ENCODE assay signal across 13 mouse cellular contexts in genomic region chr15:81352638-81353037, GRCm38 (mm10). TPM values are rescaled to one million over a fixed set of nuclear protein-coding genes. Genes with fewer than 3 reads are reported as not detected.
DNase-seq lines count a peak whose midpoint lies in the region; ATAC-seq and TF ChIP-seq lines count a peak whose summit lies in the region.
"Had no signal": no experiment of that assay in that cellular context is flagged by ENCODE, and none has a peak within 500 bp of the region (broad histone marks: within the 10 kb centered on the region; RNA-seq: fewer than 3 reads in every experiment).

No protein-coding gene starts in this region.

- TF ChIP-seq CTCF in lung, postnatal 0 days (IDR thresholded peaks at IDR 0.05), result peak; percentile 63
- peak; percentile 28 for TF ChIP-seq CTCF in ES-Bruce4 (IDR thresholded peaks at IDR 0.05; ENCODE audit: low read depth, low read length)

- no peak overlapping the region for H3K9ac ChIP-seq in lung, postnatal 0 days (replicated peaks; ENCODE audit: low read depth)
- H3K9ac ChIP-seq in ES-Bruce4 (ENCODE audit: low read depth, poor library complexity, severe bottlenecking), result no peak overlapping the region
- H3K9ac ChIP-seq: heart, embryonic 13.5 days; limb, embryonic 15.5 days; midbrain, embryonic 12.5 days had no signal

- no peak for ATAC-seq in lung, postnatal 0 days

- no peak for TF ChIP-seq EP300 in lung, postnatal 0 days (IDR thresholded peaks at IDR 0.05)
- no peak for TF ChIP-seq EP300 in ES-Bruce4 (IDR thresholded peaks at IDR 0.05; ENCODE audit: insufficient read depth, low read depth, low read length)

- DNase-seq in heart, embryonic 10.5 days (ENCODE audit: low spot score), result peak; percentile 73
- no peak for DNase-seq in heart, postnatal 25 days (ENCODE audit: low spot score)
- peak; percentile 27 for DNase-seq in lung, postnatal 0 days (ENCODE audit: low spot score)
- DNase-seq in lung, postnatal 10 days, result no peak
- peak; percentile 9 for DNase-seq in retina, embryonic 14.5 days (ENCODE audit: low spot score)
- DNase-seq in embryo, embryonic 10.5 days (ENCODE audit: low spot score), result no peak
- DNase-seq: adrenal gland, postnatal 10 days; cerebellum, adult 8-10 months; spleen, adult 18-20 months had no signal

- H3K4me3 ChIP-seq in heart, embryonic 10.5 days, result no peak overlapping the region
- no peak overlapping the region for H3K4me3 ChIP-seq in lung, postnatal 0 days (ENCODE audit: low read depth, low read length)
- H3K4me3 ChIP-seq in ES-Bruce4 (ENCODE audit: low read depth, low read length), result no peak overlapping the region
- H3K4me3 ChIP-seq: heart, embryonic 13.5 days; limb, embryonic 15.5 days; midbrain, embryonic 12.5 days had no signal

- no peaks in the 10 kb centered on the region for H3K27me3 ChIP-seq in heart, embryonic 10.5 days (ENCODE audit: insufficient read depth, poor library complexity, severe bottlenecking)
- no peaks in the 10 kb centered on the region for H3K27me3 ChIP-seq in lung, postnatal 0 days (replicated peaks; ENCODE audit: insufficient read depth, low read length)
- no peaks in the 10 kb centered on the region for H3K27me3 ChIP-seq in ES-Bruce4 (ENCODE audit: control insufficient read depth, insufficient read depth, low read length, poor library complexity, severe bottlenecking)
- H3K27me3 ChIP-seq: heart, embryonic 13.5 days; limb, embryonic 15.5 days; midbrain, embryonic 12.5 days had no signal

- no peaks in the 10 kb centered on the region for H3K9me3 ChIP-seq in heart, embryonic 10.5 days
- no peaks in the 10 kb centered on the region for H3K9me3 ChIP-seq in lung, postnatal 0 days (ENCODE audit: low read length)
- no peaks in the 10 kb centered on the region for H3K9me3 ChIP-seq in ES-Bruce4 (replicated peaks; ENCODE audit: control insufficient read depth, insufficient read depth, low read length, poor library complexity, severe bottlenecking)
- H3K9me3 ChIP-seq: heart, embryonic 13.5 days; limb, embryonic 15.5 days; midbrain, embryonic 12.5 days had no signal

- no peak for TF ChIP-seq POLR2A in ES-Bruce4 (IDR thresholded peaks at IDR 0.05; ENCODE audit: insufficient read depth, low read length)

- H3K4me1 ChIP-seq in heart, embryonic 10.5 days, result no peaks in the 10 kb centered on the region
- no peaks in the 10 kb centered on the region; the same call in 1 of the 2 replicates for H3K4me1 ChIP-seq in lung, postnatal 0 days (ENCODE audit: insufficient read depth, low read depth, low read length)
- H3K4me1 ChIP-seq in ES-Bruce4 (ENCODE audit: control insufficient read depth, insufficient read depth, low read length), result no peaks in the 10 kb centered on the region
- H3K4me1 ChIP-seq: midbrain, embryonic 12.5 days had no signal

- no peak overlapping the region for H3K27ac ChIP-seq in heart, embryonic 10.5 days
- H3K27ac ChIP-seq in lung, postnatal 0 days (ENCODE audit: low read length), result no peak overlapping the region
- H3K27ac ChIP-seq in ES-Bruce4 (ENCODE audit: insufficient read depth, low read length), result no peak overlapping the region
- H3K27ac ChIP-seq: heart, embryonic 13.5 days; limb, embryonic 15.5 days; midbrain, embryonic 12.5 days had no signal

- H3K36me3 ChIP-seq in heart, embryonic 10.5 days, result peaks cover 3% of the 10 kb centered on the region; the same call in 1 of the 2 replicates
- H3K36me3 ChIP-seq in lung, postnatal 0 days (ENCODE audit: insufficient read depth, low read length), result no peaks in the 10 kb centered on the region
- peaks cover 2% of the 10 kb centered on the region; the same call in 1 of the 2 replicates for H3K36me3 ChIP-seq in ES-Bruce4 (ENCODE audit: control insufficient read depth, insufficient read depth, low read length, poor library complexity, severe bottlenecking)
- H3K36me3 ChIP-seq: limb, embryonic 15.5 days; midbrain, embryonic 12.5 days had no signal

- no peak overlapping the region for H3K4me2 ChIP-seq in lung, postnatal 0 days (replicated peaks; ENCODE audit: low read depth, low read length)
- H3K4me2 ChIP-seq: heart, embryonic 13.5 days; limb, embryonic 15.5 days; midbrain, embryonic 12.5 days had no signal

- 77% methylated on average over 1 of the region's 1 CpGs for WGBS in heart, embryonic 10.5 days
- WGBS in lung, postnatal 0 days, result 59% methylated on average over 1 of the region's 1 CpGs

- intact Hi-C loops in heart, postnatal 25 days (cut with DNase I), result no loop called here

RNA-seq across cellular contexts. Expression of gene Slc25a17, which starts 8.0 kb away (rescaled TPM):
- polyA plus RNA-seq in heart, embryonic 10.5 days (2016; fragmentation: Nextera tagmentation; extraction: Ambion mirVana), result 58.5 and 70.4 TPM in 2 replicates
- 10 to 100 TPM; 17.2 to 17.8 TPM for total RNA-seq in heart, postnatal 25 days (2021)
- polyA plus RNA-seq in lung, postnatal 0 days (2015; fragmentation: Nextera tagmentation; extraction: Ambion mirVana), result 96.7 and 97.3 TPM in 2 replicates
- polyA plus RNA-seq in ES-Bruce4 (2011; ENCODE audit: insufficient read depth, insufficient read length, low read depth, missing spikeins), result 81.8 and 87.7 TPM in 2 replicates

RNA-seq across cellular contexts. Expression of gene St13, which starts 47.2 kb away (rescaled TPM):
- 154 and 183 TPM in 2 replicates for polyA plus RNA-seq in heart, embryonic 10.5 days (2016; fragmentation: Nextera tagmentation; extraction: Ambion mirVana)
- total RNA-seq in heart, postnatal 25 days (2021), result 100 to 1,000 TPM in 1 of 2 experiments, 10 to 100 TPM in 1; 86.0 to 108 TPM
- 87.1 and 99.2 TPM in 2 replicates for polyA plus RNA-seq in lung, postnatal 0 days (2015; fragmentation: Nextera tagmentation; extraction: Ambion mirVana)
- polyA plus RNA-seq in ES-Bruce4 (2011; ENCODE audit: insufficient read depth, insufficient read length, low read depth, missing spikeins), result 696 and 796 TPM in 2 replicates

RNA-seq across cellular contexts. Expression of gene Xpnpep3, which starts 47.3 kb away (rescaled TPM):
- 12.3 and 15.1 TPM in 2 replicates for polyA plus RNA-seq in heart, embryonic 10.5 days (2016; fragmentation: Nextera tagmentation; extraction: Ambion mirVana)
- 10 to 100 TPM; 10.2 to 12.6 TPM for total RNA-seq in heart, postnatal 25 days (2021)
- polyA plus RNA-seq in lung, postnatal 0 days (2015; fragmentation: Nextera tagmentation; extraction: Ambion mirVana), result 4.8 and 6.3 TPM in 2 replicates
- 21.0 and 26.7 TPM in 2 replicates for polyA plus RNA-seq in ES-Bruce4 (2011; ENCODE audit: insufficient read depth, insufficient read length, low read depth, missing spikeins)

RNA-seq across cellular contexts. Expression of gene Dnajb7, which starts 55.5 kb away (rescaled TPM):
- 1.5 and 1.7 TPM in 2 replicates for polyA plus RNA-seq in heart, embryonic 10.5 days (2016; fragmentation: Nextera tagmentation; extraction: Ambion mirVana)
- not detected for total RNA-seq in heart, postnatal 25 days (2021)
- polyA plus RNA-seq in lung, postnatal 0 days (2015; fragmentation: Nextera tagmentation; extraction: Ambion mirVana), result 0.53 and 0.81 TPM in 2 replicates
- not detected in 2 replicates for polyA plus RNA-seq in ES-Bruce4 (2011; ENCODE audit: insufficient read depth, insufficient read length, low read depth, missing spikeins)
- total RNA-seq: adrenal gland, postnatal 10 days had no signal

Comparison
In these comparisons a context has a peak if more than half of its experiments do, and no peak if none do; other contexts are left out.
1. DNase-seq: peak in heart, embryonic 10.5 days (single experiment), lung, postnatal 0 days (single experiment) and retina, embryonic 14.5 days (single experiment); none in heart, postnatal 25 days (single experiment), lung, postnatal 10 days (single experiment) and embryo, embryonic 10.5 days (single experiment).